Mouse (Mus musculus) ES-E14 (cell line): ENCODE results near the gene Grk2. TPM values are rescaled to one million over a fixed set of nuclear protein-coding genes. Genes with fewer than 3 reads are reported as not detected.

ENCODE experiments used
- DNase-seq: peaks from one replicate; pipeline ENCODE4 v3.0.0-alpha.2; 2013; ENCODE audit warnings: low read depth, low spot score
- H3K27ac ChIP-seq: 2 replicates; pipeline ENCODE4 v1.5.1; 2012; ENCODE audit warnings: low read depth, mild to moderate bottlenecking, low read length, moderate library complexity, mixed read lengths; ENCODE audit not compliant: poor library complexity, insufficient read depth, severe bottlenecking
- H3K36me3 ChIP-seq: 2 replicates; pipeline ENCODE4 v1.6.1; 2012; ENCODE audit warnings: mild to moderate bottlenecking, low read length, moderate library complexity, mixed read lengths; ENCODE audit not compliant: control insufficient read depth, poor library complexity, insufficient read depth, severe bottlenecking
- H3K4me1 ChIP-seq, 2 experiments: fragments of 150-350 bp in 1 of 2; sonication (generic) in 1 of 2; 2 replicates each; pipeline ENCODE4 v1.6.1; 2012; ENCODE audit warnings: low read length in 2 of 2, mild to moderate bottlenecking in 1 of 2, mixed read lengths in 1 of 2; ENCODE audit not compliant: control insufficient read depth in 2 of 2, insufficient read depth in 2 of 2, poor library complexity in 1 of 2
- H3K4me3 ChIP-seq, 2 experiments: fragments of 150-350 bp in 1 of 2; sonication (generic) in 1 of 2; 2 replicates each; pipeline ENCODE4 v1.5.1; 2012; ENCODE audit warnings: low read length in 2 of 2, low read depth in 1 of 2, mild to moderate bottlenecking in 1 of 2, mixed read lengths in 1 of 2; ENCODE audit not compliant: insufficient read depth in 1 of 2, poor library complexity in 1 of 2, severe bottlenecking in 1 of 2
- H3K9ac ChIP-seq: 2 replicates; pipeline ENCODE4 v1.6.1; 2012; ENCODE audit warnings: low read depth, mild to moderate bottlenecking, low read length, mixed read lengths; ENCODE audit not compliant: poor library complexity, insufficient read depth, severe bottlenecking
- H3K9me3 ChIP-seq: fragments of 150-350 bp; sonication (generic); 2 replicates; pipeline ENCODE4 v1.6.1; 2012; ENCODE audit warnings: low read depth, mild to moderate bottlenecking, low read length; ENCODE audit not compliant: control insufficient read depth, insufficient read depth
- CHD2 ChIP-seq: IDR thresholded peaks from 2 replicates; pipeline ENCODE4 v1.6.1; 2014; ENCODE audit warnings: mild to moderate bottlenecking, low read depth, low read length, inconsistent platforms
- HCFC1 ChIP-seq: IDR thresholded peaks from 2 replicates; pipeline ENCODE4 v1.6.1; 2012; ENCODE audit warnings: low read length, inconsistent platforms, borderline replicate concordance; ENCODE audit not compliant: insufficient read depth
- MAFK ChIP-seq: IDR thresholded peaks from 2 replicates; pipeline ENCODE4 v1.6.1; 2014; ENCODE audit warnings: mild to moderate bottlenecking, low read depth, low read length, inconsistent platforms; ENCODE audit not compliant: insufficient read depth
- ZC3H11A ChIP-seq: IDR thresholded peaks from 2 replicates; pipeline ENCODE4 v1.6.1; 2012; ENCODE audit warnings: low read depth, mild to moderate bottlenecking, inconsistent platforms, low read length, borderline replicate concordance
- ZNF384 ChIP-seq: IDR thresholded peaks from 2 replicates; pipeline ENCODE4 v1.6.1; 2012; ENCODE audit warnings: low read depth, low read length, inconsistent platforms
- in situ Hi-C, 2 experiments: fragments of 600-800 bp; cut with MboI; formaldehyde crosslinking; loops; one replicate each; pipeline ENCODE4 v1.15.1; 2025; ENCODE audit warnings: low sequenced_read_pairs in 2 of 2, inconsistent platforms in 1 of 2; ENCODE audit not compliant: unreplicated experiment in 2 of 2
- total RNA-seq: library from RNA; depleted of rRNA; stranded (reverse); fragments of 300-350 nt; gene quantifications from 2 replicates; pipeline ENCODE4 v1.2.3, GENCODE M21; 2012

The Grk2 gene
- total RNA-seq, 1 experiment = 56.1 TPM

DNA sequence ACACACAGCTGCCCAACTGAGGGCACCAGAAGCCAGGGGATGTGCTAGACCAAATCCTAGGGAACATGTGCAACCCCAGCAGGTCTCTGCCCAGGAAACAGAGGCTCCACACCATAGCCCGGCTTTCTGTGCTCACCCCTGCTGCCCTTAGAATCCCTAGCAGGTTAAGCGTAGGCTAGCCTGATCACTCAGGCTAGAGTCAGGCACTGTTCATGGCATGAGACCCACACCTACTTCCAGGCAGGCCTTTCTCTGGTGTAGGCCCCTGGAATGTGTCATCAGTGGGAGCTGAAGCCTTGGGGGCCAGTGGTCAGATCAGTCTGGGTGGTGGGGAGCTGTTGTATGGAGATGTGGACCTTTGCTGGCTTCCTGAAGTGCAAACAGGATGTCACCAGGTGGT lies 9.4 kb downstream of the Grk2 start:
- Histone ChIP-seq H3K36me3 (peaks cover 13% of the 10 kb centered on the region; the same call in 1 of the 2 replicates), H3K4me1 (peaks cover 10 to 33% of the 10 kb centered on the region in 2 experiments; a peak in 3 of 4 replicates), H3K9ac (no peak overlapping the region), H3K4me3 (no peak overlapping the region), H3K9me3 (no peaks in the 10 kb centered on the region), H3K27ac (no peak overlapping the region)
- in situ Hi-C loops = no loop called here
- DNase-seq = no peak
- TF ChIP-seq ZC3H11A (no peak), CHD2 (no peak), HCFC1 (no peak), MAFK (no peak), ZNF384 (no peak)

GRCm38 (mm10) chr19:4295391-4295790 lies 10.6 kb downstream of the Grk2 start:
- TF ChIP-seq HCFC1 = no peak
- Histone ChIP-seq H3K27ac (no peak overlapping the region), H3K36me3 (peaks cover 25% of the 10 kb centered on the region), H3K4me1 (peaks cover 7 to 23% of the 10 kb centered on the region in 2 experiments; a peak in 3 of 4 replicates), H3K9ac (no peak overlapping the region), H3K9me3 (no peaks in the 10 kb centered on the region), H3K4me3 (no peak overlapping the region)
- in situ Hi-C loops = no loop called here
- DNase-seq = no peak

DNA sequence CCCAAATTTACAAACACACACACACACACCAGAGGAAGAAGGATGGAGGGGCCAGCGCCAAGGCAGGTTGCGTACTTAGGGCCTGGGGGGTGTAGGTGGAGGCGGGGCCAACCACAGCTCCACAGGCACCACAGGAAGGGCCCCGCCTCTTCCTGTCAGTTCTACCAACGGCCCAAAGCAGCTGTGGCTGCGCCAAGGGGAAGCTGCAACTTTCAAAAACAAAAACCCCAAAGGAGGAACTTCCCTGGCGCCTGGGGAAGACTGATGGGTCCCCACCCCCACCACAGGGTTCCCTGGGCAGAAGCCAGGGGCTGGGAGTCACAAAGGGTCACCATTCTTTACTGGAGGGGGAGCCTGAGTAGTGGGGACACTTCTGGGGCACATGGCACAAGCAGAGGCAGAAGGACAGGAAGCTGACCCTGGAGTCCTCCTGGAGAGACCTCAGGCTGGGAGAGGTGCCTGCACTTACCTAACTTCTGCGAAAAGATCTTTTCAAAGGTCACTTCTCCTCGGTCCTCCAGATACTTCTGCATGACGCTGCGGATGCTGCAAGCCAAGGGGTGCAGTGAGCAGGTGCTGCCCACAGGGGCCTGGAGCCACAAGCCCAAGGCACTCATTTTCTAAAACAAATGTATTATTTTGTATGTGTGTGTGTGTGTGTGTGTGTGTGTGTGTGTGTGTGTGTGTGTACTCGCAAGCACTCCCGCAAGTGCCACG lies 11.5 kb downstream of the Grk2 start:
- peak overlapping the region; percentile 55 for H3K9ac ChIP-seq
- H3K27ac ChIP-seq = no peak overlapping the region; the same call in 1 of the 2 replicates
- peak overlapping the region; percentile 15 to 61; a peak in 3 of 4 replicates for H3K4me3 ChIP-seq
- peaks cover 3 to 21% of the 10 kb centered on the region in 2 experiments; a peak in 2 of 4 replicates for H3K4me1 ChIP-seq
- H3K9me3 ChIP-seq = no peaks in the 10 kb centered on the region
- DNase-seq = no peak
- TF ChIP-seq ZNF384 (no peak), ZC3H11A (no peak), CHD2 (no peak), MAFK (no peak), HCFC1 (no peak)
- H3K36me3 ChIP-seq = peaks cover 34% of the 10 kb centered on the region
- in situ Hi-C loops = no loop called here

DNA sequence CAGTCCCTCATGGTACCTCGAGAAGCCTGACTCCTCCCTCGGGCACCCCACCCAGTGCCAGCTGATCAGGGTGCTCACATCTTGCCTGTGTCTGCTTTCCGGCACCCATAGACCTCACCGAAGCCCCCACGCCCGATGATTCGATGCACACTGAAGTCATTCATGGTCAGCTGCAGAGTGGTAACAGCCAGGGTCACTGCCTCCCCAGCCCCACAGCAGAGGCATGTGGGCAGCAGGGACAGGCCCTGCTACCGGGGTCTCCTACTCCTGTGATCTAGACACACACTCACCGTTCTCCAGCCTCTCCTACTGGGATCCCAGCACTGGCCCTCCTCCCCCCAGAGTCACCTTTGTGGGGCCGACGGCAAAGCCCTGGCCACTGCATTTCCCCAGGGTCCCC lies 14.9 kb downstream of the Grk2 start:
- Histone ChIP-seq H3K9ac (no peak overlapping the region), H3K4me1 (peaks cover 2 to 12% of the 10 kb centered on the region in 2 experiments; a peak in 2 of 4 replicates), H3K27ac (no peak overlapping the region), H3K4me3 (no peak overlapping the region), H3K9me3 (no peaks in the 10 kb centered on the region), H3K36me3 (peaks cover 60% of the 10 kb centered on the region)
- no peak for TF ChIP-seq ZNF384
- TF ChIP-seq ZC3H11A = no peak
- no peak for TF ChIP-seq HCFC1
- TF ChIP-seq MAFK = no peak
- TF ChIP-seq CHD2 = no peak
- in situ Hi-C loops = no loop called here
- DNase-seq = no peak

- Histone ChIP-seq H3K27ac (no peak overlapping the region), H3K4me1 (peaks cover 2 to 12% of the 10 kb centered on the region in 2 experiments; a peak in 2 of 4 replicates), H3K9ac (no peak overlapping the region), H3K4me3 (no peak overlapping the region), H3K36me3 (peaks cover 63% of the 10 kb centered on the region), H3K9me3 (no peaks in the 10 kb centered on the region)
- no peak for TF ChIP-seq MAFK
- TF ChIP-seq CHD2 = no peak
- no peak for TF ChIP-seq ZC3H11A
- TF ChIP-seq ZNF384 = no peak
- no peak for TF ChIP-seq HCFC1
- DNase-seq = no peak
- in situ Hi-C loops = no loop called here
Observed at GRCm38 (mm10) chr19:4290749-4291148, 15.3 kb downstream of the Grk2 start.
